Mouse (Mus musculus) right cerebral cortex, postnatal 25 days (tissue): ENCODE data around the gene Papolb.

Source experiments
- DNase-seq: peaks from one replicate; pipeline ENCODE4 v3.0.0; 2022

Papolb gene

GRCm38 (mm10) chr5:142529915-142530314 is at the start of gene Papolb:
Gene Papolb, minus strand, starts transcription at chr5:142530076.
- no peak for DNase-seq

GRCm38 (mm10) chr5:142578192-142578591 is 48.3 kb upstream of the Papolb start:
- no peak for DNase-seq

GRCm38 (mm10) chr5:142576832-142577231 is 47.0 kb upstream of the Papolb start:
- DNase-seq = no peak

- DNase-seq = no peak
These were observed 44.6 kb upstream of the Papolb start for GRCm38 (mm10) chr5:142574323-142575057.

GRCm38 (mm10) chr5:142564606-142565005 is 34.7 kb upstream of the Papolb start:
- DNase-seq = no peak

GRCm38 (mm10) chr5:142560261-142560660 is 30.4 kb upstream of the Papolb start:
- no peak for DNase-seq

- DNase-seq = peak; percentile 85
These were observed 27.7 kb upstream of the Papolb start for GRCm38 (mm10) chr5:142557397-142558067.

GRCm38 (mm10) chr5:142556721-142557120 is 26.8 kb upstream of the Papolb start:
- no peak for DNase-seq

GRCm38 (mm10) chr5:142555866-142556265 is 26.0 kb upstream of the Papolb start:
- DNase-seq = no peak

GRCm38 (mm10) chr5:142550706-142551652 is 21.1 kb upstream of the Papolb start, which contains the start of gene Radil:
Gene Radil, minus strand, starts transcription at chr5:142551098.
- DNase-seq = peak; percentile 98

- DNase-seq = peak; percentile 57
These were observed 20.3 kb upstream of the Papolb start for GRCm38 (mm10) chr5:142549961-142550705.

GRCm38 (mm10) chr5:142549441-142549840 is 19.6 kb upstream of the Papolb start:
- no peak for DNase-seq

GRCm38 (mm10) chr5:142547066-142547465 is 17.2 kb upstream of the Papolb start:
- DNase-seq = no peak

GRCm38 (mm10) chr5:142546344-142546743 is 16.5 kb upstream of the Papolb start:
- DNase-seq = no peak

- no peak for DNase-seq
These were observed 15.3 kb upstream of the Papolb start for GRCm38 (mm10) chr5:142545014-142545795.

GRCm38 (mm10) chr5:142537286-142537685 is 7.4 kb upstream of the Papolb start:
- DNase-seq = no peak

- no peak for DNase-seq
These were observed 5.5 kb upstream of the Papolb start for GRCm38 (mm10) chr5:142535388-142535787.

- DNase-seq = no peak
These were observed 5.0 kb downstream of the Papolb start for GRCm38 (mm10) chr5:142524711-142525464.

GRCm38 (mm10) chr5:142521195-142521866 is 8.5 kb downstream of the Papolb start:
- DNase-seq = no peak

GRCm38 (mm10) chr5:142520360-142520759 is 9.5 kb downstream of the Papolb start:
- DNase-seq = no peak
